8 mouse cellular contexts compared by ENCODE assay signal in the genomic region with DNA sequence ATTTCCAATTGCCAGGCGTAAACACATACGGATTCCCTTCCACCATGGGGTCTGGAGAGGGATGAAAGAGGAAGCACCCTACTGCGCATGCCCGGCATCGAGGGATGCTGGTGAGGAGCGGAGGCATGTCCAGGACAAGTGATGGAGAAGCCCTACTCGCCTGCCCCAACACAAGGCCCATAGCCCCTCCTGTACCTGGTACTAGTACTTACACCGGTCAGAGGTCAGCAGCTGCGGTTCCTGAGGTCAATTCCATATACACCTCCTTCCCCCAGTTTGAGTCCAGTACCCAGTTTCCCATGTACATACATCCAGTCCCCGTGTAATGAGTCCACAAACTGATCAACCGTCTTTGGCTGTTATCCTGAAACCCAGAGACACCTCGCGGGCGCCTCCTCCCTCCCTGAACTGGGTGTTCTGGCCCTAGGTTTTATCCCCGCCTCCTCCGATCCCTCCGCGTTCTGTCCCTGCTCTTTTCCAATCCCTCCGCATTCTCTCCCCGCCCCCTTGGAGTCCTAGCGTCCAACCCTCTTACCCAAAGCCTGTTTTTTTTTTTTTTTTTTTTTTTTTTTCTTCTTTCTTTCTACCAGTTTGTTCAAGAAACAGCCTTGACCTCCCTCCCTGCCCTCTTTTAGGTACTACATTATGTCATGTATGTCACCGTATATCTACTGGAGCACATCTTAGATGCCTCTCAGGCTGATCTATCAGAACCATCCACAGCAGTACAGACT. TPM values are rescaled to one million over a fixed set of nuclear protein-coding genes. Genes with fewer than 3 reads are reported as not detected.
DNase-seq lines count a peak whose midpoint lies in the region; ATAC-seq and TF ChIP-seq lines count a peak whose summit lies in the region.

TSS of gene Cpt1c (minus strand) at position 469 of the 734 bp plus-strand sequence.

- WGBS in forebrain, embryonic 12.5 days: under 1% methylated on average over 22 of the region's 22 CpGs
- WGBS in heart, embryonic 14.5 days: 3% methylated on average over 22 of the region's 22 CpGs
- 7% methylated on average over 22 of the region's 22 CpGs for WGBS in liver, embryonic 12.5 days (ENCODE audit: insufficient replicate concordance)
- WGBS in neural tube, embryonic 11.5 days: 2% methylated on average over 22 of the region's 22 CpGs

- peak; percentile 96 for DNase-seq in ES-E14 (ENCODE audit: low read depth, low spot score)
- peak; percentile 85 for DNase-seq in cerebellum, adult 11 months
- DNase-seq in kidney, postnatal 25 days: peak; percentile 77 to 87
- DNase-seq in neural tube, embryonic 11.5 days (ENCODE audit: low spot score): peak; percentile 86

- no peak for TF ChIP-seq CTCF in testis, adult 2 months (IDR thresholded peaks at IDR 0.05; ENCODE audit: control insufficient read depth, insufficient read depth, insufficient replicate concordance, low read depth, low read length)

- peaks cover 37% of the 10 kb centered on the region for H3K36me3 ChIP-seq in ES-E14 (ENCODE audit: control insufficient read depth, insufficient read depth, low read length, poor library complexity, severe bottlenecking)
- peaks cover 41% of the 10 kb centered on the region for H3K36me3 ChIP-seq in forebrain, embryonic 12.5 days (replicated peaks)
- H3K36me3 ChIP-seq in heart, embryonic 14.5 days (ENCODE audit: control insufficient read depth, insufficient read depth, low read length): peaks cover 41% of the 10 kb centered on the region
- peaks cover 44% of the 10 kb centered on the region for H3K36me3 ChIP-seq in liver, embryonic 12.5 days
- peaks cover 27% of the 10 kb centered on the region for H3K36me3 ChIP-seq in neural tube, embryonic 11.5 days (ENCODE audit: control insufficient read depth, insufficient read depth, low read length)
- no peaks in the 10 kb centered on the region; the same call in 1 of the 2 replicates for H3K36me3 ChIP-seq in testis, adult 2 months (ENCODE audit: control insufficient read depth, insufficient read depth, low read length)

- H3K9ac ChIP-seq in ES-E14 (ENCODE audit: insufficient read depth, low read depth, low read length, poor library complexity, severe bottlenecking): peak within 1 kb of the TSS; percentile 79
- peak within 1 kb of the TSS; percentile 73 for H3K9ac ChIP-seq in forebrain, embryonic 12.5 days
- H3K9ac ChIP-seq in heart, embryonic 14.5 days (ENCODE audit: low read length): peak within 1 kb of the TSS; percentile 68
- peak within 1 kb of the TSS; percentile 47 for H3K9ac ChIP-seq in liver, embryonic 12.5 days
- peak within 1 kb of the TSS; percentile 52 for H3K9ac ChIP-seq in neural tube, embryonic 11.5 days (ENCODE audit: low read length)

- peaks cover 0 to 22% of the 10 kb centered on the region in 2 experiments; a peak in 2 of 4 replicates for H3K4me1 ChIP-seq in ES-E14 (ENCODE audit: control insufficient read depth in 2 of 2, insufficient read depth in 2 of 2, low read length in 2 of 2, poor library complexity in 1 of 2)
- H3K4me1 ChIP-seq in forebrain, embryonic 12.5 days: peaks cover 42% of the 10 kb centered on the region
- peaks cover 4 to 23% of the 10 kb centered on the region in 2 experiments; a peak in 3 of 4 replicates for H3K4me1 ChIP-seq in heart, embryonic 14.5 days (ENCODE audit: control insufficient read depth in 2 of 2, insufficient read depth in 2 of 2, low read length in 2 of 2)
- H3K4me1 ChIP-seq in liver, embryonic 12.5 days: peaks cover 51% of the 10 kb centered on the region
- H3K4me1 ChIP-seq in neural tube, embryonic 11.5 days (ENCODE audit: control insufficient read depth, insufficient read depth, low read length): peaks cover 17% of the 10 kb centered on the region
- H3K4me1 ChIP-seq in testis, adult 2 months (ENCODE audit: control insufficient read depth, insufficient read depth, low read length): peaks cover 34% of the 10 kb centered on the region

- H3K4me3 ChIP-seq in ES-E14 (ENCODE audit: insufficient read depth in 1 of 2, low read depth in 1 of 2, low read length in 2 of 2, poor library complexity in 1 of 2, severe bottlenecking in 1 of 2): peak within 1 kb of the TSS; percentile 28 to 70
- peak within 1 kb of the TSS; percentile 54 for H3K4me3 ChIP-seq in forebrain, embryonic 12.5 days (replicated peaks)
- peak within 1 kb of the TSS; percentile 42 to 50 for H3K4me3 ChIP-seq in heart, embryonic 14.5 days (ENCODE audit: control insufficient read depth in 1 of 2, insufficient read depth in 1 of 2, low read depth in 1 of 2, low read length in 2 of 2)
- peak within 1 kb of the TSS; percentile 40 for H3K4me3 ChIP-seq in liver, embryonic 12.5 days
- peak within 1 kb of the TSS; percentile 40 for H3K4me3 ChIP-seq in neural tube, embryonic 11.5 days (ENCODE audit: low read depth, low read length)
- H3K4me3 ChIP-seq in testis, adult 2 months (ENCODE audit: control insufficient read depth, low read depth, low read length): peak within 1 kb of the TSS; percentile 84

- no peaks in the 10 kb centered on the region for H3K27me3 ChIP-seq in forebrain, embryonic 12.5 days
- no peaks in the 10 kb centered on the region for H3K27me3 ChIP-seq in heart, embryonic 14.5 days (ENCODE audit: control insufficient read depth, insufficient read depth, low read length)
- H3K27me3 ChIP-seq in liver, embryonic 12.5 days (replicated peaks): 0 out of 2 replicates have a peak, but pooled peaks cover 10% of the 10 kb centered on the region
- no peaks in the 10 kb centered on the region for H3K27me3 ChIP-seq in neural tube, embryonic 11.5 days (ENCODE audit: control insufficient read depth, insufficient read depth, low read length)
- no peaks in the 10 kb centered on the region for H3K27me3 ChIP-seq in testis, adult 2 months (ENCODE audit: control insufficient read depth, insufficient read depth, low read length)

- peak; percentile 52 for ATAC-seq in forebrain, embryonic 12.5 days (ENCODE audit: low FRiP score)
- ATAC-seq in heart, embryonic 14.5 days (ENCODE audit: insufficient number of reproducible peaks, insufficient read depth, low FRiP score, low read depth): no peak
- ATAC-seq in liver, embryonic 12.5 days: peak; percentile 40; the same call in 1 of the 2 replicates
- ATAC-seq in neural tube, embryonic 11.5 days (ENCODE audit: insufficient read depth, low FRiP score, low TSS enrichment): peak; percentile 58

- no peaks in the 10 kb centered on the region for H3K9me3 ChIP-seq in ES-E14 (ENCODE audit: control insufficient read depth, insufficient read depth, low read depth, low read length)
- no peaks in the 10 kb centered on the region for H3K9me3 ChIP-seq in forebrain, embryonic 12.5 days
- H3K9me3 ChIP-seq in heart, embryonic 14.5 days (ENCODE audit: control insufficient read depth, low read length): no peaks in the 10 kb centered on the region
- H3K9me3 ChIP-seq in liver, embryonic 12.5 days (replicated peaks): no peaks in the 10 kb centered on the region
- no peaks in the 10 kb centered on the region for H3K9me3 ChIP-seq in neural tube, embryonic 11.5 days (ENCODE audit: control insufficient read depth, low read length)

- in situ Hi-C loops in ES-E14 (cut with MboI; ENCODE audit: low sequenced_read_pairs in 2 of 2, unreplicated experiment in 2 of 2): no loop called here

- peak within 1 kb of the TSS; percentile 76 for H3K4me2 ChIP-seq in forebrain, embryonic 12.5 days
- H3K4me2 ChIP-seq in heart, embryonic 14.5 days (ENCODE audit: low read length): peak within 1 kb of the TSS; percentile 80
- peak within 1 kb of the TSS; percentile 68 for H3K4me2 ChIP-seq in liver, embryonic 12.5 days
- H3K4me2 ChIP-seq in neural tube, embryonic 11.5 days (ENCODE audit: low read depth): peak within 1 kb of the TSS; percentile 70

- TF ChIP-seq POLR2A in testis, adult 2 months (IDR thresholded peaks at IDR 0.05; ENCODE audit: control insufficient read depth, low read depth, low read length): peak; percentile 53; the same call in 1 of the 2 replicates

- peak within 1 kb of the TSS; percentile 92 for H3K27ac ChIP-seq in ES-E14 (ENCODE audit: insufficient read depth, low read depth, low read length, poor library complexity, severe bottlenecking)
- peak within 1 kb of the TSS; percentile 96 for H3K27ac ChIP-seq in forebrain, embryonic 12.5 days
- peak within 1 kb of the TSS; percentile 30 to 53 for H3K27ac ChIP-seq in heart, embryonic 14.5 days (replicated peaks in 1 of 2; ENCODE audit: control insufficient read depth in 1 of 2, insufficient read depth in 1 of 2, low read depth in 2 of 2, low read length in 2 of 2)
- H3K27ac ChIP-seq in liver, embryonic 12.5 days: peak within 1 kb of the TSS; percentile 59
- peak within 1 kb of the TSS; percentile 74 for H3K27ac ChIP-seq in neural tube, embryonic 11.5 days (ENCODE audit: low read depth, low read length)
- peak within 1 kb of the TSS; percentile 93 for H3K27ac ChIP-seq in testis, adult 2 months (ENCODE audit: control insufficient read depth, insufficient read depth, low read depth, low read length)

TF ChIP-seq in ES-E14, 5 proteins besides CTCF, POLR2A, EP300 and RAD21:
- TF ChIP-seq CHD2 (IDR thresholded peaks at IDR 0.05; ENCODE audit: low read depth, low read length) (peak; percentile 87), ZNF384 (IDR thresholded peaks at IDR 0.05; ENCODE audit: low read depth, low read length) (peak; percentile 83), ZC3H11A (IDR thresholded peaks at IDR 0.05; ENCODE audit: borderline replicate concordance, low read depth, low read length) (no peak)
TF ChIP-seq in ES-E14: peak in this region for 2.

RNA-seq across cellular contexts. Expression of gene Cpt1c, which starts in this region (rescaled TPM):
- 60.3 and 123 TPM in 2 replicates for total RNA-seq in ES-E14 (2012; rRNA removed)
- polyA plus RNA-seq in forebrain, embryonic 12.5 days (2016; fragmentation: Nextera tagmentation; extraction: Ambion mirVana): 35.1 and 38.1 TPM in 2 replicates
- polyA plus RNA-seq in heart, embryonic 14.5 days (2014; fragmentation: Nextera tagmentation; extraction: Ambion mirVana): 8.0 and 11.1 TPM in 2 replicates
- polyA plus RNA-seq in liver, embryonic 12.5 days (2016; fragmentation: Nextera tagmentation; extraction: Ambion mirVana): 4.0 and 4.3 TPM in 2 replicates
- polyA plus RNA-seq in neural tube, embryonic 11.5 days (2014; fragmentation: Nextera tagmentation; extraction: Ambion mirVana): 22.0 and 25.2 TPM in 2 replicates
- polyA plus RNA-seq in testis, adult 2 months (2012; rRNA removed): 137 and 148 TPM in 2 replicates

Comparison
In these comparisons a context has a peak if more than half of its experiments do, and no peak if none do; other contexts are left out.
1. H3K27ac ChIP-seq: peak in every context shown above with its lines; median percentile 96 in forebrain, embryonic 12.5 days; 93 in testis, adult 2 months; 92 in ES-E14; 74 in neural tube, embryonic 11.5 days; 59 in liver, embryonic 12.5 days; 42 in heart, embryonic 14.5 days.